Mouse (Mus musculus): Measurements from ENCODE around the gene Anxa11. TPM values are rescaled to one million over a fixed set of nuclear protein-coding genes. Genes with fewer than 3 reads are reported as not detected.
A peak's percentile ranks its signal among the peaks of the same experiment; 100 is the strongest.

The Anxa11 gene
- polyA plus RNA-seq, 1 experiment = 59.2 TPM

DNA sequence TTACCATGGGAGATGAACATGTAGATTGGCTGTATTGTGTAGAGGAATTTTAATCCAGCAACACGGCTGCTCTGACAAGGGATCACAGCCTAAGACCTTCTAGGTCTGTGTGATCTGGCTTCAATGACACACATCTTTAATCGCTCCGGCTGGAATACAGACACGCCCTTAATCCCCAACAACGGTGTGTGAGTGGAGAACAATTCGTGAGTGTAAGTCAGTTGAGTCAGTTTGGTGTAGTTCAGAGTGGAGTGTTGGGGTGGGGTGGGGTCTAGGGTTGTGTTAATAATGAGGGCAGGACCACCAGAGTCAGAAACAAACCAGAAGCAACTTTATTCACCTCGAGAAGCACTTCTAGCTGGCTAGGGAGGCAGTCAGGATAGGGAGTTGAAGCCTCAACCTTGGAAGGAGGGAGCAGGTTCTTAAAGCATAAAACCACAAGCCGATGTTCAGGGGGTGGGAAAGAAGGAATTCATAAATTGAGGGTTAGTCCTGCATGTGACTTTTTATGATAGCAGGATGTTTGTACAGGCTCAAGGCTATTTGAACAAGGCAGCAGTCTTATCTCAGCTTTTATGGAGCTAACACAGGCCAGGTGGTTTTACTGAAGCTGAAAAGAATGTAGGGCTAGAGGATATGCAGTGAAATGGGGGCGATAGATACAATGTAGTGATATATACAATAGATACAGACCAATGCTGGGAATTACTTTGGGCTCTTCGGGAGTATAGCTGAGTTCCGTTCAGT lies 15.9 kb upstream of the Anxa11 start:
- Histone ChIP-seq H3K4me1 (ENCODE audit: control insufficient read depth, insufficient read depth, low read length) (peaks cover 3% of the 10 kb centered on the region; the same call in 1 of the 2 replicates), H3K4me3 (ENCODE audit: control insufficient read depth, low read depth, low read length) (no peak overlapping the region), H3K27me3 (ENCODE audit: control insufficient read depth, insufficient read depth, low read length) (no peaks in the 10 kb centered on the region), H3K27ac (ENCODE audit: control insufficient read depth, insufficient read depth, low read depth, low read length) (no peak overlapping the region), H3K36me3 (ENCODE audit: control insufficient read depth, insufficient read depth, low read length) (no peaks in the 10 kb centered on the region)
- TF ChIP-seq CTCF (IDR thresholded peaks at IDR 0.05; ENCODE audit: control insufficient read depth, insufficient read depth, insufficient replicate concordance, low read depth, low read length) (no peak), POLR2A (IDR thresholded peaks at IDR 0.05; ENCODE audit: control insufficient read depth, low read depth, low read length) (no peak)

DNA sequence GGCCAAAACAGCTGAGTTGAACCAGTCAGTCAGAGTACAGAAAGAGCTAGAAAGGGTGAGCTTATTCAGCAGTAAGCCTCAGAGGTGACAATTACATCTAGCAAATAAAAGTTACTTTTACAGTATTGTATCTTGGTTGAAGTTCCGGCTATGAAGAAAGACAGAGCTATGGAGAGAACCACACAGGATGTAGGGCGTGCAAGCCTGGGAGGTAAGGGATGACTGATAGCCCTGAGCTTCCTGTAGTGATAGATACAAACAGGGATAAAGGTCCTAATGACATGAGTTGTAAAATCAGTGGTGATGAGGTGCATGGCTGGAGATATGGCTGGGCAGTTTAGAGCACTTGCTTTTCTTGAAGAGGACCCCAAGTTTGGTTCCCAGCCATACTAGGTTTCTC lies 15.1 kb upstream of the Anxa11 start:
- no peak overlapping the region for H3K27ac ChIP-seq (ENCODE audit: control insufficient read depth, insufficient read depth, low read depth, low read length)
- no peaks in the 10 kb centered on the region for H3K27me3 ChIP-seq (ENCODE audit: control insufficient read depth, insufficient read depth, low read length)
- no peak for TF ChIP-seq POLR2A (IDR thresholded peaks at IDR 0.05; ENCODE audit: control insufficient read depth, low read depth, low read length)
- no peak for TF ChIP-seq CTCF (IDR thresholded peaks at IDR 0.05; ENCODE audit: control insufficient read depth, insufficient read depth, insufficient replicate concordance, low read depth, low read length)
- peaks cover 3% of the 10 kb centered on the region; the same call in 1 of the 2 replicates for H3K4me1 ChIP-seq (ENCODE audit: control insufficient read depth, insufficient read depth, low read length)
- no peak overlapping the region for H3K4me3 ChIP-seq (ENCODE audit: control insufficient read depth, low read depth, low read length)
- H3K36me3 ChIP-seq (ENCODE audit: control insufficient read depth, insufficient read depth, low read length) = no peaks in the 10 kb centered on the region

DNA sequence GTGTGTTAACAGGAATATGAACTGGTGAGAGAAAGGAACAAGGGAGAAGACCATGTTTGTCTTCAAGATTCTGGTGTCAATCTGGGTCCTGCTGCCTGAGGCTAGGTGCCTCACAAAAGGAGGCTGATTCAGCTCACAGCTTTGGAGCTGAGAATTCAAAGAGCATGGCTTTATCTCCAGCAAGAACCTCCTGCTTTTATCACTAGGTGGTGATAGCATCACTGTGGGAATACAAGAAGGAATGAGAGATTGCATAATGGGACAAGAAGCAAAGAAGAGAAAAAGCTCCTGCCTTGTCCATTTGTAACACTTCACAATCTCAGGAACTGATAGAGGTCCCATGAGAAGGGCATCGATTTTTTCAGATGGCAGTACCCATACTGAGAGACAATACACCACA lies 10.6 kb upstream of the Anxa11 start:
- no peak for TF ChIP-seq POLR2A (IDR thresholded peaks at IDR 0.05; ENCODE audit: control insufficient read depth, low read depth, low read length)
- no peak for TF ChIP-seq CTCF (IDR thresholded peaks at IDR 0.05; ENCODE audit: control insufficient read depth, insufficient read depth, insufficient replicate concordance, low read depth, low read length)
- H3K4me1 ChIP-seq (ENCODE audit: control insufficient read depth, insufficient read depth, low read length) = no peaks in the 10 kb centered on the region
- no peak overlapping the region for H3K27ac ChIP-seq (ENCODE audit: control insufficient read depth, insufficient read depth, low read depth, low read length)
- H3K27me3 ChIP-seq (ENCODE audit: control insufficient read depth, insufficient read depth, low read length) = no peaks in the 10 kb centered on the region
- H3K36me3 ChIP-seq (ENCODE audit: control insufficient read depth, insufficient read depth, low read length) = no peaks in the 10 kb centered on the region
- no peak overlapping the region for H3K4me3 ChIP-seq (ENCODE audit: control insufficient read depth, low read depth, low read length)

DNA sequence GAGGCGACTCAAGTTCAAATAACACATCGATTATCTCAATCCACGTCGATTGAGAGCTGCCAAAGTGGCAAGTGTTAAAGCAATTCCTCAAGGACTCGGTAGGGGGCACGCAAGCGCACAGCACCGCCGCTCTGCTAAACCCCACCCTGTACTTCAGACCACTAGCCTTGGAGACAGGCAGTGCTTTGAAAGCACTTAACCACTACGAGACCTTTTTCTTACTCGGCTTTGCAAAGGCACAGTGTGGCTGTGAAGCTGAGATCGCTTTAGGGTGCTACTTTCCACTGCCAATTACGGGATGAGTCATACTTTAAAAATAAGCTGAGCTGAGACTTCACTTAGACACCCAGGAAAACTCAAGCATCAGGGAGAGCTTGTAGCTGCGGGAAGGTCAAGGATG lies 9.7 kb upstream of the Anxa11 start:
- Histone ChIP-seq H3K4me3 (ENCODE audit: control insufficient read depth, low read depth, low read length) (peak overlapping the region; percentile 15; the same call in 1 of the 2 replicates), H3K36me3 (ENCODE audit: control insufficient read depth, insufficient read depth, low read length) (no peaks in the 10 kb centered on the region), H3K27ac (ENCODE audit: control insufficient read depth, insufficient read depth, low read depth, low read length) (no peak overlapping the region), H3K27me3 (ENCODE audit: control insufficient read depth, insufficient read depth, low read length) (no peaks in the 10 kb centered on the region), H3K4me1 (ENCODE audit: control insufficient read depth, insufficient read depth, low read length) (no peaks in the 10 kb centered on the region)
- TF ChIP-seq POLR2A (IDR thresholded peaks at IDR 0.05; ENCODE audit: control insufficient read depth, low read depth, low read length) (no peak), CTCF (IDR thresholded peaks at IDR 0.05; ENCODE audit: control insufficient read depth, insufficient read depth, insufficient replicate concordance, low read depth, low read length) (peak; percentile 81; the same call in 1 of the 2 replicates)

DNA sequence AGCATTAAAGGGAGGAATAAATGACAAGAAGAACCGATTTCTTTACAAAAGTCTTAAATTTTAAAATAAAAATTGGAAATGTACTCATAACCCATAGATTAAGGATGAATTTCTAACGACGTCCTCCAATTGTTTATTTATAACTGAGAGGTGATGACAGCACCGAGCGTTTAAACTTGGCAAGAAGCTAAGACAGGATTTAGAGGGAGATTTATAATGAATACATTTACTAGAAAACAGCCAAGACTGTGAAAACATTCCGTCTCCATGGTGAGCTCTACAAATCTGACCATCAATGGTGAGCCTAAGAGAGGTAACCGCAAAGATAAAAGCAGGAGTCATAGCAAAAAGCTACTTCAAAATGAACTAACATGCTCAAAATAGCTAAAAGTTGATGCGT lies 3.5 kb upstream of the Anxa11 start:
- TF ChIP-seq POLR2A (IDR thresholded peaks at IDR 0.05; ENCODE audit: control insufficient read depth, low read depth, low read length) = no peak
- TF ChIP-seq CTCF (IDR thresholded peaks at IDR 0.05; ENCODE audit: control insufficient read depth, insufficient read depth, insufficient replicate concordance, low read depth, low read length) = no peak
- Histone ChIP-seq H3K27me3 (ENCODE audit: control insufficient read depth, insufficient read depth, low read length) (no peaks in the 10 kb centered on the region), H3K4me3 (ENCODE audit: control insufficient read depth, low read depth, low read length) (no peak overlapping the region), H3K4me1 (ENCODE audit: control insufficient read depth, insufficient read depth, low read length) (peaks cover 8% of the 10 kb centered on the region), H3K27ac (ENCODE audit: control insufficient read depth, insufficient read depth, low read depth, low read length) (no peak overlapping the region), H3K36me3 (ENCODE audit: control insufficient read depth, insufficient read depth, low read length) (no peaks in the 10 kb centered on the region)

DNA sequence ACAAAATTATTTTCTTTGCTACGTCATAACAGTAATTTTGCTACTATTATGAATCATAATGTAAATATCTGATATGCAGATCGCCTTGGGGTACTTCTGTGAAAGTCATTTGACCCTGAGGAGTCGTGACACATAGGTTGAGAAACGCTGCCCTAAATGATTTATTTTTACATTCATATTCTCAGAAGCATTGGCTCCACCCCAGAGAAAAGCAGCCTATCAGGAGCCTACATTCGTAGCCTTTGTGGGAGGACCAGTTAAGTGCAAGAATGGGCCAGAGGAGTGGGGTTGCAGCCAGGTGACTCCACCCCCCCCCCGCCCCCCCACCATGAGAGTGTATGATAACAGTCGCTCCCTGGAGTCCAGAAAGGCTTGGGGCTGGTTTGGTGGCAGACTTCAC lies 2.2 kb upstream of the Anxa11 start:
- Histone ChIP-seq H3K4me1 (ENCODE audit: control insufficient read depth, insufficient read depth, low read length) (peaks cover 8% of the 10 kb centered on the region), H3K27ac (ENCODE audit: control insufficient read depth, insufficient read depth, low read depth, low read length) (no peak overlapping the region), H3K27me3 (ENCODE audit: control insufficient read depth, insufficient read depth, low read length) (no peaks in the 10 kb centered on the region), H3K4me3 (ENCODE audit: control insufficient read depth, low read depth, low read length) (no peak overlapping the region), H3K36me3 (ENCODE audit: control insufficient read depth, insufficient read depth, low read length) (no peaks in the 10 kb centered on the region)
- TF ChIP-seq POLR2A (IDR thresholded peaks at IDR 0.05; ENCODE audit: control insufficient read depth, low read depth, low read length) (no peak), CTCF (IDR thresholded peaks at IDR 0.05; ENCODE audit: control insufficient read depth, insufficient read depth, insufficient replicate concordance, low read depth, low read length) (no peak)

DNA sequence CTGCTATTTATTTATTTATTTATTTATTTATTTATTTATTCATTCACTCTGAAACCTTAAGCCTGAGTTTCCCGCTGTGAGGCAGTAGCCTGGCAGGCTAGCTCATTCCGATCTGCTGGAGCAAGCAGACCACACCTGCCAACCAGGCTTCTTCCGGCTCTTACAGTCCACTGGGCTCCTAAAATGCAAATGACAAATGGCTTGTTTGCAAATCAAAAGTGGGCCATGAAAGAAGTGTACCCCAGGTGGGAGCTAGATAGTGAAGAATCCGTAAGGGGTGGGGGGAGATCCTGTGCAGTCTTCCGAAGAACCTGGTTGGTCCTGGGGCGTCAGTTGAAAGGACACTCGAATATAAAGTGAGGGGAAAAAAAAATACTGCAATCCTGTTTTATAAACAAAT lies 995 bp upstream of the Anxa11 start:
- TF ChIP-seq POLR2A (IDR thresholded peaks at IDR 0.05; ENCODE audit: control insufficient read depth, low read depth, low read length) (no peak), CTCF (IDR thresholded peaks at IDR 0.05; ENCODE audit: control insufficient read depth, insufficient read depth, insufficient replicate concordance, low read depth, low read length) (no peak)
- Histone ChIP-seq H3K4me3 (ENCODE audit: control insufficient read depth, low read depth, low read length) (no peak overlapping the region), H3K27me3 (ENCODE audit: control insufficient read depth, insufficient read depth, low read length) (no peaks in the 10 kb centered on the region), H3K27ac (ENCODE audit: control insufficient read depth, insufficient read depth, low read depth, low read length) (no peak overlapping the region), H3K4me1 (ENCODE audit: control insufficient read depth, insufficient read depth, low read length) (peaks cover 8% of the 10 kb centered on the region), H3K36me3 (ENCODE audit: control insufficient read depth, insufficient read depth, low read length) (no peaks in the 10 kb centered on the region)

Measured in testis, adult 2 months (tissue).